Mouse (Mus musculus) left cerebral cortex, adult 18-20 months (tissue): ENCODE measurements around the gene Mapk10. TPM values are rescaled to one million over a fixed set of nuclear protein-coding genes. Genes with fewer than 3 reads are reported as not detected.

Experiments
- DNase-seq, 2 experiments: peaks; one replicate each; pipeline ENCODE4 v3.0.0; 2021 to 2022; ENCODE audit warnings: low spot score in 2 of 2, mixed read lengths in 1 of 2
- total RNA-seq, 2 experiments: library from RNA; stranded (reverse); gene quantifications; 2 replicates each; pipeline ENCODE4 v1.2.3; 2021

Gene Mapk10
- total RNA-seq, 2 experiments from 2014 or later, result 521 to 526 TPM

DNA sequence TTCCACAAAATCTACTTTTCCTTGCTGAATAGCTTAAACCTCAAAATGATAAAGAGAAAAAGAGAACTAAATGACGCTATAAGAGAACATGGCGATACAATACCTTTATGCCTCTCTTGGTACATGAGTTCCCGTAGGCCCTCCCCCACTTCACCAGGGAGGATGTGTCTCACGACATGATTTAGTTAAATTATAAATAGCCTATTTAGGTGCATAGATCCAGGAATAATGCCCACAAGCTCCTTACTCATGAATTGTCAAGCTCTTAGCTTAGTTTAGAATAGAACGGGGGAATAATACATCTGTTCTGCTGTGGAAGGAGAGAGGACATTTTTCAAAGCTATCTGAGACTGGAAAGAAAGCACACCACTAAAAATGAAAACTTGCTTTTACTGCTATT is 43.8 kb downstream of the Mapk10 start:
- peak in 1 of 2 experiments; percentile 60 for DNase-seq

DNA sequence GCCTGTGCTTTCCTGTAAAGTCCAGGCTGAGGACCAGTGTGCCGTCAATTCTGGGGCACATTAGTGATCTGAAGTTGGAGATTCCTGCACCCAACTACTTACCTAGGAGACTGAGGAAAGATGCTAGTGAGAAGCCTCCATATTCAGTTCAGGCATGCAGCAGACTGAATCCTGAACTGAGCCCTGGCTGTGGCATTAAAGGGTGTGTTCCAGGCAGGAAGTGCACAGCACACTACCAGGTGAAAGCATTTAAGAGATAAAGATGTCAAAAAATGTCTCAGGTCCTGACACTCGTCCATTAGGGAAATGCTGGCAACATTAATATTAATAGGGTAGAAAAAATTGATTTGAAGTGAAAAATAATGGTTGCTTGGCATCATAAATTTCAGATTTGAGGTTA is 44.4 kb downstream of the Mapk10 start:
- no peak for DNase-seq

GRCm38 (mm10) chr5:103164022-103164421 is 47.1 kb downstream of the Mapk10 start:
- DNase-seq, result no peak

GRCm38 (mm10) chr5:103161574-103161973 is 49.6 kb downstream of the Mapk10 start:
- no peak for DNase-seq

DNA sequence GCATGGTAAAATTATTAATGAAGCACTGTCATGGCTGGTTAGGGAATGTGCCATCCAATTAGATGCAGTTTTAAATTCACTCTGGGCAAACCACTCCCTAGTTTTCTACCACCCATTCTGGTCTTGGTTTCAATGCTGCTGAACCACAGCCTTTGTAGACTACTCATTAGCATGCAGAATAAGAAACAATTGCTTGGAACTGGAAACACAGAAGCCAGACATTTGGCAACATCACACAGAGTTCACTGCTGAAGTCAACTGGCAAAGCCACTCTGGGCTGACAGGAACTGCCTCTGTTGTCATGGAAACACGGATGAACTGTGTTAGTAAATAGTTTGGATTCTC is 50.0 kb downstream of the Mapk10 start:
- DNase-seq, result no peak

- DNase-seq, result no peak
Measured at GRCm38 (mm10) chr5:103160314-103161195, 50.6 kb downstream of the Mapk10 start.

DNA sequence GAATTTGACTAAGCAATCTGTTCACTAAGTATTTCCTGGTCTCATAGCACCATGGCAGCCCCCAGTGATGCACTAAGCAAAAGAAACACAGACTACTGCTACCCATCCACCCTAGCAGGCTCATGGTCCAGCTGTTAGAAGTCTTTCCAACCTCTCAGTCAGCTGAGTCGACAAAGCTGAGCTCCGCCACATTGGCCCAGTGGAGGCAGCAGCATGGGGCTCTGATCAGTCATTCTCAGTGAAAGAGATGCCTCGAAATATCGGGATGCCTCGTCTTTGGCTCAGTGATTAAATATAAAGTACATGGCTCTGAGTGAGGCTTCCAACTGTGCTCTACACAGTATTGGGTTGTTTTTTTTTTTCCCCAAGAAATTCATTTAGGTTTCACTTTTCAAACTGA is 70.2 kb downstream of the Mapk10 start:
- DNase-seq, result no peak

DNA sequence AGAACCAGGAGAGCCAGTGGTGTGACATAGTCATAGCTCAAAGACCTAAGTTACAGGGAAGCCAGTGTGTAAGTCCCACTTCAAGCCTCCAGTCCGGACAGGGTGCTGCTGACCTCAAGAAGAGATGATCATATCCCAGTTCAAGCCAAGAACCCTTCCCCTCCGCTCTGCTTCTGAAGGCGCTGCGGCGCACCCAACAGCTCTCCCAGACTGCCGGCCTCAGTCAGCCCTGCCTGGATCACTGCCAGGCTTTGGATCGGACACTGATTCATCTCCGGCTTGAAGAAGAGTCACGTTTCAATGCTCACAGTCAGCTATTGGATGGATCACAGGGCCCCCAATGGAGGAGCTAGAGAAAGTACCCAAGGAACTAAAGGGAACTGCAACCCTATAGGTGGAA is 76.3 kb downstream of the Mapk10 start:
- DNase-seq, result peak; percentile 21 to 45

DNA sequence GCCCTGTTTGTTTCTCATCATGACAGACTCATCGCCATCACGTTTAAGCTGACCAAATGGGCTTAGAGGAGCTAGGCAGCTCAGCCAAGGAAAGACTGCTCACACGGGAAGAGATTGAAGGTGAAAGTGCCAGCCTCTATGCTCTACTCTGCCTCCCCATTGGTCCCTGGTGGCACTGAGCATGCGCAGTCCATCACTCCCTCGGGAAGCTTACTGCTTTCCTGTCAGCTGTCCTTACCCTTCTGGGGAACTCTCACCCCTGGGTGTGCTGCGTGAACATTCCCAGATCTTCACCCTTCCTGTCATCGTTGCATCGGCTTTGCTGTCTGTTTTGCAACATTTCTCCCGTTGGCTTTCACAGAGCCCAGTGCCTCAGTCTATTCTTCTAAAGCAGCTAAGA is 77.5 kb downstream of the Mapk10 start:
- DNase-seq, result no peak

- DNase-seq, result no peak
Measured at GRCm38 (mm10) chr5:103132814-103133213, 78.3 kb downstream of the Mapk10 start.

DNA sequence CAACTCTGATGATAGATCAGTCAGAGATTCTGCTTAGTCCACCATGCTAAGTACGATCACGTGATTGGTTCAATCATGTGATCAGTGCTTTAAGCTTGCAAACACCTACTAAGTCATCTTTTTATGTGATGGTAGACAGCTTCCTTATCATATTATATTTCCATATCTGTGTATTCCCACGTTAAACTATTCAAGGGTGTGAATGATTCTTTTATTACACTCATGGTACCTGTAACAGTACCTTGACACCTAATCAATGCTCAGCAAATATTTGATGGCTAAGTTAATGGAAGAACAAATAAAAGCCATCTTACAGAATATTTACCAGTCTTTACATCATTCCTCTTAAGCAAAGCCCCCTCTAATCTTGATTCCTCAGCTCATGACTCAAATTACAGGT is 91.5 kb downstream of the Mapk10 start:
- no peak for DNase-seq

GRCm38 (mm10) chr5:103115571-103115970 is 95.6 kb downstream of the Mapk10 start:
- no peak for DNase-seq

GRCm38 (mm10) chr5:103112471-103112870 is 98.7 kb downstream of the Mapk10 start:
- DNase-seq, result no peak

GRCm38 (mm10) chr5:103109409-103109808 is 101.7 kb downstream of the Mapk10 start:
- DNase-seq, result no peak

- DNase-seq, result peak; percentile 41 to 49
Measured at GRCm38 (mm10) chr5:103105441-103106414, 105.4 kb downstream of the Mapk10 start.

- DNase-seq, result no peak
Measured at GRCm38 (mm10) chr5:103104082-103104481, 107.1 kb downstream of the Mapk10 start.

DNA sequence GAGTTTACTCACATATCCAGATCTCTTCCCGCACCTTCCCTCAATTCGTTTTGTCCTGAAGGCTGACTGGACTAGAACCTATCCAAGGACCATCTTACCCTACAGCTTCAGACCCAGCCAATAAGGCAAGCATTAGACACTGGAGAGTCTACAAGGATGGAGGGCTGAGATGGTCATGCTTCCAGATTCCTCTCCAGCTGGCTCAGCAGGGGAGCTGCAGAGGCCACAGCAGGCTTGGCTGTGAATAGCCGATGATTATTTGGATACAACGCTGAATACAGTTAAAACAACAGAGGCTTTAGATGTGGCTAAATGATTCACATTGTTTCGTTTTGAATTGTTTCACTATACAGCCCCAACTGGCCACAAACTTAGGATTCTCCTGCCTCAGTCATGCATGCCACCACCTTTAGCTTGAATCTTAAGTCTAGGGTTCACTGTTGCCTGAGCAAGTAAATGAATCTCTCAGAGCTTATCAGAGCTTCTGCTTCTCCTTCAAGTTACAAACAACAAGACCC is 108.2 kb downstream of the Mapk10 start:
- no peak for DNase-seq

DNA sequence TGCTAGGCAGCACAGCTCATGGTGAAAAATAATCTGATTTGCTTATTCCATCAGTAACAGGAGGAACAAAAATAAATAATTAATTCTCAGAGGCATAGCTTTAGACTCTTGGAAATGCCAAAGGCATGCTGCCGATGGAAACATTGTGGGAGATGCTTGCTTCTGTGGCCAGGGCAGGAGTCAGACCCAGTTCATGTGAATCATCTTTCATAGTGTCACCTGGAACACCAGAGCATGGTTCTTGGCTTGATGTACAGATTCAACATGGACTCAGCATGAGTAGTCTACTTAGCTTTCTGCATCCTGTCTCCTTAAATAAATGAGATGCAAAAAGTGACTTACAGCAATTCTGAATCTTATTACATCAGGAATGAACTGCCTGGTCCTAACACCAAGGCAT is 109.0 kb downstream of the Mapk10 start:
- no peak for DNase-seq

DNA sequence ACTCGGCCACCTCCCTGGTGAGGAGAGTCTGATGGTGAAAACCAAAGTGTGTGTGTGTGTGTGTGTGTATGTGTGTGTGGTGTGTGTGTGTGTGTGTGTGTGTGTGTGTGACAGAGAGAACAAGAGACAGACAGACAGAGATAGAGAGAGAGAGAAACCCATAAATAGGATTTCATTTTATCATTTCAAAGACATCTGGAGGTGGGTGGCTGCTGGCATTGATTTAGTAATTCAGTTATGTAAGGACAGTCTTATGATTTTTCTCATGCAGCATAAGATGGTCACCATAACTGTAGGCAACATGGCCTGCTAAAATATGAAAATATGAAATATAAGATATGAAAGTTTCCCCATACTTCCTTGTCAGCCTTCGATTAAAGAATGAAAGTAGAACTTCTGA is 117.0 kb downstream of the Mapk10 start:
- DNase-seq, result peak; percentile 55

DNA sequence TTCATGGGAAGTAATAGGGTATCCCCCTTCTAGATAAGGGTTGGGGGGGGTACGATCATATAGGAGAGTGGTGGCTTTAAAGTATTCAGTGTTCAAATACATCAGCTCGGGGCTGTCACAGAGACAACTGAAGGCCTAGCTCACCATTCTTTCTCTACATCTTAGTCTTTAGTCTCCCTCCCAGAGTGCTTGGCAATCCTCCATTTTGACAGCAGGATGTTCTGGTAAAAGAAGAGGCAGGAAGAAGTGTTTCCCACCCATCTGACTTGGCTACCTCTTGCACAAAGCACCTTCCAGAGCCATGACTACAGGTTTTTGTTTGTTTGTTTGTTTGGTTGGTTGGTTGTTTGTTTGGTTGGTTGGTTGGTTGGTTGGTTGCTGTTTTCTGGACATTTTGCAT is 125.3 kb downstream of the Mapk10 start:
- DNase-seq, result no peak

DNA sequence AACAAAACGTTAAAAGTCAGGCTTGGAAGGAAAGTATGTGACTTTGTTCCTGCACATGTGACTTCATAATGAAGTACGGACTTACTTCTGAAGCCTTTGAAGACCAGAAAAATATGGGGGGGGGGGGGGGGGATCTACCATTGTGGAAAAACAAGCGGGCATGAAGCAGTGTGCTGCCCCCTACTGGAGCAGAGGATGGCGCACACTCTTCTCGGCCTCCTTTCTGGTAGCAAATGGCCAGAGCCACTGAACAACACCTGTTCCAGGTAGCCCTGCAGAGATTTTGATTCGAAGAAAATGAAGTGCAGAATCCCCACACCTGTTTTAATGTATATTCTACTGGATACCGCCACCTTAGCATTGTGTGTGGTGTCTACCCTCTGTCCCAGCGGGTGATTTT is 135.7 kb downstream of the Mapk10 start:
- DNase-seq, result no peak
